Mouse (Mus musculus) liver, adult 2 months (tissue): ENCODE data around the gene Hacd3.

Experiments
- CTCF ChIP-seq: fragments of 200-500 bp; IDR thresholded peaks from 2 replicates; pipeline ENCODE4 v1.5.1; 2011; ENCODE audit warnings: low read depth, low read length, control low read depth
- POLR2A ChIP-seq: fragments of 200-500 bp; IDR thresholded peaks from 2 replicates; pipeline ENCODE4 v1.6.1; 2011; ENCODE audit warnings: low read length, control low read depth; ENCODE audit not compliant: insufficient read depth; ENCODE audit errors: extremely low read depth

DNA sequence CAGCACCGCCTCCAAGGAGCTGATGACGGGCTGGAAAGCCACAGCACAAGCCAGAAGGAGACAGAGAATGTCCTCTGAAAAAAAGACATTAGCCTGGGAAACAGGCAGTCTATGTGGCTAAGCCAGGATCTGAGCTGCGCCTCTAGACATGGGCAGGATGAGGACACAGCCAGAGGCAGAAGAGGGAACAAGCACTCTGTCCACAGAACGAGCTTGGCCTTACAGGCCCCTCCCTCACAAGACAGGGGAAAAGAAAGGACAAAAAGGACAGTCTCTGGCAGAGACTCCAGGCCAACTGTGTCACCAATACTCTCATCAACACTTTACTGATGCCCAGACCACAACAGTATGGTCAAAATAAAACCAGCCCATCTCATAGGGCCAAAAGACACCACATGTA, 20.0 kb downstream of the Hacd3 start:
- TF ChIP-seq CTCF: no peak
- no peak for TF ChIP-seq POLR2A
